Mouse (Mus musculus) layer of hippocampus, adult 11-12 months (tissue): ENCODE measurements at regions not wholly inside any gene's neighbourhood (a gene's known extent, or its start where the extent isn't known, plus 50 kb on each side); places are given as distances from the start of the nearest gene placed in this dataset.

Experiments used
- DNase-seq: peaks from one replicate; pipeline ENCODE4 v3.0.0; 2022; ENCODE audit warnings: low spot score

GRCm38 (mm10) chr4:148384251-148385230, 60.0 kb downstream of the Ubiad1 start:
- DNase-seq = peak; percentile 74

- DNase-seq = no peak
These were observed 64.0 kb downstream of the Ubiad1 start for GRCm38 (mm10) chr4:148380562-148380961.

GRCm38 (mm10) chr4:148378491-148378890, 66.1 kb downstream of the Ubiad1 start:
- DNase-seq = no peak

GRCm38 (mm10) chr4:148377368-148377767, 67.2 kb downstream of the Ubiad1 start:
- peak; percentile 36 for DNase-seq

- DNase-seq = no peak
These were observed 68.1 kb downstream of the Ubiad1 start for GRCm38 (mm10) chr4:148376439-148376838.

- no peak for DNase-seq
These were observed 73.1 kb downstream of the Ubiad1 start for GRCm38 (mm10) chr4:148371489-148371888.

- no peak for DNase-seq
These were observed 76.9 kb downstream of the Ubiad1 start for GRCm38 (mm10) chr4:148367671-148368070.

GRCm38 (mm10) chr4:148365804-148366203, 78.0 kb upstream of the Disp3 start:
- no peak for DNase-seq

- DNase-seq = no peak
These were observed 75.8 kb upstream of the Disp3 start for GRCm38 (mm10) chr4:148363366-148364121.

GRCm38 (mm10) chr4:148360931-148361330, 73.2 kb upstream of the Disp3 start:
- DNase-seq = peak; percentile 83

GRCm38 (mm10) chr4:148358336-148358735, 70.6 kb upstream of the Disp3 start:
- no peak for DNase-seq

- DNase-seq = no peak
These were observed 69.5 kb upstream of the Disp3 start for GRCm38 (mm10) chr4:148357221-148357621.

- DNase-seq = peak; percentile 24
These were observed 68.9 kb upstream of the Disp3 start for GRCm38 (mm10) chr4:148356654-148357053.

- no peak for DNase-seq
These were observed 66.2 kb upstream of the Disp3 start for GRCm38 (mm10) chr4:148353969-148354368.

GRCm38 (mm10) chr4:148352690-148353089, 64.9 kb upstream of the Disp3 start:
- no peak for DNase-seq

- DNase-seq = no peak
These were observed 53.9 kb upstream of the Disp3 start for GRCm38 (mm10) chr4:148341531-148342157.

GRCm38 (mm10) chr4:148340342-148340741, 52.6 kb upstream of the Disp3 start:
- no peak for DNase-seq

GRCm38 (mm10) chr4:148337890-148338880, 50.4 kb upstream of the Disp3 start:
- DNase-seq = peak; percentile 51
